Mouse (Mus musculus): ENCODE measurements around the gene Rab11fip2. TPM values are rescaled to one million over a fixed set of nuclear protein-coding genes. Genes with fewer than 3 reads are reported as not detected.

Rab11fip2 gene
- polyA plus RNA-seq, 1 experiment from 2014 or later, result 2.7 TPM

DNA sequence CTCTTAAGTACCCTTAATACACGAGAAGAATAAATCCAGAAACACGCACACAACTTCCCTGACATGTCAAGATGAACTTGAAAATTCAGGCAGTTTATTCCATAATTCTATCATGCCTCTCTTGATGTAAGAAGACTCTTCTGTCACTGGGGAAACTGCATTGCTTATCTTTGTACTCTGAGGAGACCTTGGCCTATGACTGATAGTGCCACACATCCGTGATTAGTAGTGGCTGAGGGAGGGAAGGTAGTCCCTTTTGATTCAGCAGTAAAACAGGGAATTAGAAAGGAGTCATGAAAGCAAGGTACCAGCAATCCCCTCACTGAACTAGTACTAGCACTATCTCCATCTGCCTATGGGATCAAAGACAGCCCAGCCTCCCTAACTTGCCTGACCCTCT, 22.6 kb downstream of the Rab11fip2 start:
- Histone ChIP-seq H3K4me1 (ENCODE audit: control insufficient read depth, insufficient read depth, low read length) (no peaks in the 10 kb centered on the region), H3K9me3 (replicated peaks; ENCODE audit: control insufficient read depth, low read length) (no peaks in the 10 kb centered on the region), H3K27ac (ENCODE audit: low read length) (no peak overlapping the region), H3K27me3 (ENCODE audit: control insufficient read depth, insufficient read depth, low read length) (no peaks in the 10 kb centered on the region), H3K36me3 (ENCODE audit: control insufficient read depth, insufficient read depth, low read length) (no peaks in the 10 kb centered on the region), H3K4me3 (replicated peaks; ENCODE audit: low read length) (no peak overlapping the region), H3K9ac (ENCODE audit: low read length) (no peak overlapping the region), H3K4me2 (ENCODE audit: low read depth, low read length) (no peak overlapping the region)
- WGBS, result 77% methylated on average over 3 of the region's 3 CpGs
- no peak for ATAC-seq (ENCODE audit: insufficient read depth, low FRiP score)

DNA sequence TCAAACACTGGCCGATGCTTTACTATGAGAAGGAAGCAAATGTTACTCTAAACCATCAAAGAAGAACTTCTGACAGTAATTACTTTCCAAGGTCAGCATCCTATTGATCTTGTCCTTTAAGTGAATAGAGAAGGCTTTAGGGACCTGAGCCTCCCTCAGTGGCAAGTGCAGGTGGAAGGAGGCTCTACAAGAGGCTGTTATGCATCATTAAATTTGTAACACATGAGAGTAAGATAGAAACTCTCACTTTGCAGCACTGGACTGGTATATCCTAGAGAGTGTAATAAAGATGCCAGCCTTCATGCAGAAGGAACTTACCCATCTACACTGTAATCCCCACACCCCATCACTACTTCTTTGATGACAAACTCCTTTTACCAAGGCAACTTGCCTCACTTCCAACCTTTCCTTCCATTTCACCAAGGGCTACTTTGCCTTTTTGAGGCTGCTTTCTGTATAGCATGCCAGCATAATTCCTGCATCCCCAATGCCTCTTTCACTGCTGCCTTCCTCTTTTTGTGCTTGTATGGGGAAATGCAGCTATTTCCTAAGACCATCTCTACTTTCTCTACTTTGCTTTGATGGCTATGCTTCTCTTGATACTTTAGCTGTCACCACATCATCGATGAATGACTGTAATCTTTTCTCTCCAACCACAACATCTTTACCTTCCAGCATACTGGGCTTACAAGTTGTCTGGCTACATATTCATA, 25.4 kb downstream of the Rab11fip2 start:
- Histone ChIP-seq H3K27me3 (ENCODE audit: control insufficient read depth, insufficient read depth, low read length) (no peaks in the 10 kb centered on the region), H3K4me3 (replicated peaks; ENCODE audit: low read length) (no peak overlapping the region), H3K4me2 (ENCODE audit: low read depth, low read length) (no peak overlapping the region), H3K4me1 (ENCODE audit: control insufficient read depth, insufficient read depth, low read length) (no peaks in the 10 kb centered on the region), H3K36me3 (ENCODE audit: control insufficient read depth, insufficient read depth, low read length) (no peaks in the 10 kb centered on the region), H3K9ac (ENCODE audit: low read length) (no peak overlapping the region), H3K27ac (ENCODE audit: low read length) (no peak overlapping the region), H3K9me3 (replicated peaks; ENCODE audit: control insufficient read depth, low read length) (no peaks in the 10 kb centered on the region)
- WGBS, result 56% methylated on average over 2 of the region's 2 CpGs
- no peak for ATAC-seq (ENCODE audit: insufficient read depth, low FRiP score)

DNA sequence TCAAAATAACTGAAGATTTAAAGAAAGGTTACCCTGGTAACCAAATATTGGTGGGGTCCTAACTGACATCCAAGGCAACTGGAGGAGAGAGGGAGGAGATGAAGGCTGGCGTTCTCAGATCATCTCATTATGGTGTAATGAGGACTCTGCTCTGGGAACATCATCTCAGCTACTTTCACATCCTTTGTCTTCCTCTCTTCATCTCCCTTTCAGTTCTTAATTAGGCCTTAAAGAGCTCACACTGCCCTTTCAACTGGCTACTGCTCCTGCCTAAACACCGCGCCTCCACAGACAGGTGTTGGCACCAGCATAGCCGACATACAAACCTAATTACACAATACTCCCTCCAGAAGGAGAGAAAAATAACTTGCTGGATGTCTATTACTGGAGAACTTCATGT, 31.9 kb downstream of the Rab11fip2 start:
- H3K27ac ChIP-seq (ENCODE audit: low read length), result no peak overlapping the region
- no peak overlapping the region for H3K9ac ChIP-seq (ENCODE audit: low read length)
- H3K27me3 ChIP-seq (ENCODE audit: control insufficient read depth, insufficient read depth, low read length), result no peaks in the 10 kb centered on the region
- 78% methylated on average over 4 of the region's 4 CpGs for WGBS
- 0 out of 2 replicates have a peak, but pooled peaks cover 4% of the 10 kb centered on the region for H3K36me3 ChIP-seq (ENCODE audit: control insufficient read depth, insufficient read depth, low read length)
- no peak overlapping the region for H3K4me3 ChIP-seq (replicated peaks; ENCODE audit: low read length)
- no peak for ATAC-seq (ENCODE audit: insufficient read depth, low FRiP score)
- H3K4me1 ChIP-seq (ENCODE audit: control insufficient read depth, insufficient read depth, low read length), result no peaks in the 10 kb centered on the region
- H3K9me3 ChIP-seq (replicated peaks; ENCODE audit: control insufficient read depth, low read length), result no peaks in the 10 kb centered on the region
- H3K4me2 ChIP-seq (ENCODE audit: low read depth, low read length), result no peak overlapping the region

DNA sequence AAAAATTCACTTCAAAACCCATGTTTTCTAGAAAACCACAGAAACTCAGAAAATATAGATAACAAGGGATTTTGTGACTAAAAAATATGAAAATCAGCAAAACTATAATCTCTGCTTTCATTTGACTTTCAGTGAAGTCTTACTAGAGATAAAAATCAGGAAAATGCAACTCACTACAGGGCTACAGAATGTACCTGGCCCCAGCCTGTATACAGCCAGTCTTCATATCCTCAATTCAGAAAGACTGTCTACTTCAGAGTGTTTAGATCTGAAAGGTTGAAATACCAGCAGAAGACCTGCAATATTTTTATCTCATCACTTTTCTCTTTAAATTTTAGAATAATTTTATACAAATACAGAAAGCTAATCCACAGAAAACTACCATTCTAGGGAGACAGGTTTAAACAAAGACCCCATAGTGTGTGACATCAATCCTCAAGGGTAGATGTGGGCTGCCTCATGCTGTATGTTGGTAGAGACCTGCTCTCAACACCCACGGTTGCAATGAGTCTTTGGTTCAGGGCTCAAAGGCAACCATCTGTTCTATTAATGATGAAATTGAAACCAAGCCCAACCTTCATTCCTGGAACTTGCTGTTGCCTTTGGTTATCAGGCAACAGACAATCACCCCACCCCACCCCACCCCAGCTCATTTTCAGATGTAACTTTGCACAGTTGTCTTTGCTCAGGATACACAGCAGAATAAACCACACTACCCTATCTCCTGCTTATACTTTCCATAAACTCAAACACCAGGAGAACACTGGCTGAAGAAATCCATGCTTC, 38.0 kb downstream of the Rab11fip2 start:
- ATAC-seq (ENCODE audit: insufficient read depth, low FRiP score), result no peak

DNA sequence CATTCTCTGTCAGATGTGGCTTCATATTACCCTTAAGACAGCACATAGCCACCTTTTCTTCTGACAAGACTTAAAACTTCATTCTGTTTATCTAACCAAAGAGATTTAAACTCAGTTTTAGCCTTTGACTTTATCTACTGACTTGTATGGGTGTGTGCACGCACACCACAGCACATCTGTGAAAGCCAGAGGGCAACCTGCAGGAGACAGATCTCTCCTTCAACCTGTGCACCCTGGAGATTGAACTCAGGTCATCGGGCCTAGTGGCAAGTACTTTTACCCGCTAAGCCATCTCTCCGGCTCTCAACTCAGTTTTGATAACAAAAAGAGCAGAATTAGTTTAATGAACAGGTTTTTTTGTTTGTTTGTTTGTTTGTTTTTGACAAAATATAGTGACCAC, 43.5 kb downstream of the Rab11fip2 start:
- WGBS, result 87% methylated on average over 4 of the region's 4 CpGs
- Histone ChIP-seq H3K4me3 (replicated peaks; ENCODE audit: low read length) (no peak overlapping the region), H3K4me2 (ENCODE audit: low read depth, low read length) (no peak overlapping the region), H3K27me3 (ENCODE audit: control insufficient read depth, insufficient read depth, low read length) (no peaks in the 10 kb centered on the region), H3K9me3 (replicated peaks; ENCODE audit: control insufficient read depth, low read length) (no peaks in the 10 kb centered on the region), H3K27ac (ENCODE audit: low read length) (no peak overlapping the region), H3K36me3 (ENCODE audit: control insufficient read depth, insufficient read depth, low read length) (no peaks in the 10 kb centered on the region), H3K4me1 (ENCODE audit: control insufficient read depth, insufficient read depth, low read length) (no peaks in the 10 kb centered on the region), H3K9ac (ENCODE audit: low read length) (no peak overlapping the region)
- no peak for ATAC-seq (ENCODE audit: insufficient read depth, low FRiP score)

More for the DNA sequence above, 38.0 kb downstream of the Rab11fip2 start:
- 61% methylated on average over 1 of the region's 1 CpGs for WGBS
- no peak overlapping the region for H3K4me2 ChIP-seq (ENCODE audit: low read depth, low read length)
- no peak overlapping the region for H3K4me3 ChIP-seq (replicated peaks; ENCODE audit: low read length)
- H3K4me1 ChIP-seq (ENCODE audit: control insufficient read depth, insufficient read depth, low read length), result no peaks in the 10 kb centered on the region
- H3K27me3 ChIP-seq (ENCODE audit: control insufficient read depth, insufficient read depth, low read length), result no peaks in the 10 kb centered on the region
- no peaks in the 10 kb centered on the region for H3K9me3 ChIP-seq (replicated peaks; ENCODE audit: control insufficient read depth, low read length)
- H3K9ac ChIP-seq (ENCODE audit: low read length), result no peak overlapping the region
- 0 out of 2 replicates have a peak, but pooled peaks cover 4% of the 10 kb centered on the region for H3K36me3 ChIP-seq (ENCODE audit: control insufficient read depth, insufficient read depth, low read length)
- no peak overlapping the region for H3K27ac ChIP-seq (ENCODE audit: low read length)

DNA sequence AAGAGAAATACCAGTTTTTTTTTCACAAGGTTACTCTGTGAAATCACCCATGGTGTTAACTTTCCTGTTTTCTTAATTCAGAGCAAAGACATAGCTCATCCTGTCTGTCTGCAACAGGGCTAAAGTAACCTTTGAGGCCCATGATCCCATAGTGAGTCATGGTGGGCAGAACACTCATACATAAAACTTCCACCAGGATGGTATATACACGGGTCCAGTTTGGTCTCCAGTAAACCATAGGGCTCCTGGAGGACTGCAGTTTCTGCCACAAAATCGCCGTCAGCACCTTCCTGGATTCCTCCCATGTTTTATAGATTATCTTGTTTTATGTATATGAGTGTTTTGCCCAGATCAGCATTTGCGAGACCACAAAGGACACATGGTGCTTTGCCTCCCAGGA, 45.2 kb downstream of the Rab11fip2 start:
- no peaks in the 10 kb centered on the region for H3K27me3 ChIP-seq (ENCODE audit: control insufficient read depth, insufficient read depth, low read length)
- no peak for ATAC-seq (ENCODE audit: insufficient read depth, low FRiP score)
- no peak overlapping the region for H3K4me2 ChIP-seq (ENCODE audit: low read depth, low read length)
- H3K27ac ChIP-seq (ENCODE audit: low read length), result no peak overlapping the region
- no peak overlapping the region for H3K4me3 ChIP-seq (replicated peaks; ENCODE audit: low read length)
- no peak overlapping the region for H3K9ac ChIP-seq (ENCODE audit: low read length)
- no peaks in the 10 kb centered on the region for H3K4me1 ChIP-seq (ENCODE audit: control insufficient read depth, insufficient read depth, low read length)
- 86% methylated on average over 4 of the region's 4 CpGs for WGBS
- no peaks in the 10 kb centered on the region for H3K9me3 ChIP-seq (replicated peaks; ENCODE audit: control insufficient read depth, low read length)
- no peaks in the 10 kb centered on the region for H3K36me3 ChIP-seq (ENCODE audit: control insufficient read depth, insufficient read depth, low read length)

DNA sequence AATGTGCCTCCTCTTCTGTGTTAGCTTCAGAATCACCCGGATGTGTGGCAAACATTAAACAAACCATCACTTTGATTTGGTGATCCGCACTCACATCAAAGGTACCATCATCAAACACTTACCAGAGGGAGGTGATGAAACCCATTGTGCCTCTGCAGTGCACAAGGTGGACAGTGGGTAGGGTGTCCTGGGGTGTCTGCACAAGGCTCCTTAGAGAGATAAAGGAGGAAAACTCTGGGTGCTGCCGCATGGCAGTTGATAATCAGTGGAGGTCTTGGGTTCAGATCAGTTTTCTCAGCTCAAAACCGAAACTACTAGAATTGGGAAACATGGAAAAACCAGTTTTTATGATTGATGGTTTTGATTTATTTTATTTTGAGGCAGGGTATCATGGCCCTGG, 54.1 kb downstream of the Rab11fip2 start:
- ATAC-seq (ENCODE audit: insufficient read depth, low FRiP score), result no peak
- WGBS, result 79% methylated on average over 4 of the region's 4 CpGs

DNA sequence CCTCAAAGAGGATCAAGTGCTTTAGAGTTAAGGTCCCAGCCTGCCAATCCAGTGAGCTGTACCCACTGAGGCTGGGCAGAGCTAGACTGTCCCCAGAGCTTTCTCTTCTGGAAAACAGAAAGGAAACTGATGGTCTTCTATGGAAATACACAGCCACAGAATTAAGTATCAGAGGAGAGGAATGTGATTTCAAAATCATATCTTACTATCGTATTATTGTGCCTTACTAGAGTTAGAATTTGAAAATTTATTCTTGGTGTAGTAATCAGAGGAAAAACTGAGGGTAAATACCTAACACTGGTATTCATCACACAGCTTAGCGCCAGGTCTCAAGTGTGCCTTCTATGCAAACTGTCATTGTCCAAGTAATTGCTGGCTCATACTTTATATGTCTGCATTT, 54.6 kb downstream of the Rab11fip2 start:
- H3K27me3 ChIP-seq (ENCODE audit: control insufficient read depth, insufficient read depth, low read length), result no peaks in the 10 kb centered on the region
- no peaks in the 10 kb centered on the region for H3K9me3 ChIP-seq (replicated peaks; ENCODE audit: control insufficient read depth, low read length)
- H3K4me3 ChIP-seq (replicated peaks; ENCODE audit: low read length), result no peak overlapping the region
- H3K9ac ChIP-seq (ENCODE audit: low read length), result no peak overlapping the region
- H3K27ac ChIP-seq (ENCODE audit: low read length), result no peak overlapping the region
- H3K4me2 ChIP-seq (ENCODE audit: low read depth, low read length), result no peak overlapping the region
- no peaks in the 10 kb centered on the region for H3K4me1 ChIP-seq (ENCODE audit: control insufficient read depth, insufficient read depth, low read length)
- no peak for ATAC-seq (ENCODE audit: insufficient read depth, low FRiP score)
- 91% methylated on average over 2 of the region's 2 CpGs for WGBS
- no peaks in the 10 kb centered on the region for H3K36me3 ChIP-seq (ENCODE audit: control insufficient read depth, insufficient read depth, low read length)

More for the DNA sequence above, 54.1 kb downstream of the Rab11fip2 start:
- Histone ChIP-seq H3K4me1 (ENCODE audit: control insufficient read depth, insufficient read depth, low read length) (no peaks in the 10 kb centered on the region), H3K9ac (ENCODE audit: low read length) (no peak overlapping the region), H3K9me3 (replicated peaks; ENCODE audit: control insufficient read depth, low read length) (no peaks in the 10 kb centered on the region), H3K27me3 (ENCODE audit: control insufficient read depth, insufficient read depth, low read length) (no peaks in the 10 kb centered on the region), H3K4me2 (ENCODE audit: low read depth, low read length) (no peak overlapping the region), H3K27ac (ENCODE audit: low read length) (no peak overlapping the region), H3K36me3 (ENCODE audit: control insufficient read depth, insufficient read depth, low read length) (no peaks in the 10 kb centered on the region), H3K4me3 (replicated peaks; ENCODE audit: low read length) (no peak overlapping the region)

DNA sequence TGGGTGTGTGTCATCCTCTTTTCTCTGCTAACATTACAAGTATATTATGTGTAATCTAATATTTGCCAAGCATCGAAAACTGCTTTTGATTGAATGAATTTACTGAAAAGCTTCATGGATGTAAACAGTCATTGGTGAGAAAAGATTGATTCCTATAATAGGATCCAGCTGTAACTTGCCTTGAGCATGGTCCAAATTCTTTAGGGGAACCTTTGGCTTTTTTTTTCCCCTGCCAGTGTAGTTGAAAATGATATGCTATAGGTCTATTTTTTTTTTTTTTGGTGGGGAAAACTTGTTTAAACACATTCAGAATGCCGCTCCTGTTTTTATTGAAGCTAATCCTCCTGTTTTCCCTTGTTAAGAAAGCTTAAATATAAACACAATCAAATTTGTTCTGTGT, 55.6 kb downstream of the Rab11fip2 start:
- no peak overlapping the region for H3K4me2 ChIP-seq (ENCODE audit: low read depth, low read length)
- H3K27me3 ChIP-seq (ENCODE audit: control insufficient read depth, insufficient read depth, low read length), result no peaks in the 10 kb centered on the region
- H3K27ac ChIP-seq (ENCODE audit: low read length), result no peak overlapping the region
- H3K9ac ChIP-seq (ENCODE audit: low read length), result no peak overlapping the region
- ATAC-seq (ENCODE audit: insufficient read depth, low FRiP score), result no peak
- WGBS, result 38% methylated on average over 2 of the region's 2 CpGs
- H3K4me3 ChIP-seq (replicated peaks; ENCODE audit: low read length), result no peak overlapping the region
- no peaks in the 10 kb centered on the region for H3K36me3 ChIP-seq (ENCODE audit: control insufficient read depth, insufficient read depth, low read length)
- H3K9me3 ChIP-seq (replicated peaks; ENCODE audit: control insufficient read depth, low read length), result no peaks in the 10 kb centered on the region
- no peaks in the 10 kb centered on the region for H3K4me1 ChIP-seq (ENCODE audit: control insufficient read depth, insufficient read depth, low read length)
